Mouse (Mus musculus): ENCODE results near the gene 2310061N02Rik. TPM values are rescaled to one million over a fixed set of nuclear protein-coding genes. Genes with fewer than 3 reads are reported as not detected.

Gene 2310061N02Rik
- total RNA-seq, 2 experiments from 2014 or later: not detected

DNA sequence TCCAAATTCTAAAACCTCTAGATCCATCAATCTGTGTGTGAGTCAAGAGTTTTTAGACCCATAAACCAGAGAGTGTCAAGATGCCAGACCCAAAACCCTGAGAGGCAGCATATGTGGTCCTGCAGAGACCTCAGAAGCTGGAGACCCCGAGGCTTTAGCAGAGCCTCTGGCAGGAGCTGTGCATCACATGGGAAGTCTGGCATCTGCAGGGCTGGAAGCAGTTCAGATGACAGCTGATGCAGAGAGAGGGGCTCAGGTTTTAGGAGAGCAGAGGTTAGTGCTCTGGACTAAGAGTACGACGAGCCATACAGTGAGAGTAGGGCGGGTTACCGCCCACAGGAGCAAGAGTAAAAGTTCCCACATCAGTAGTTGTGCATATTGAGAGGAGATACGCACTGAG, 28.7 kb downstream of the 2310061N02Rik start:
- DNase-seq: no peak
- TF ChIP-seq CTCF (IDR thresholded peaks at IDR 0.05): no peak
- Histone ChIP-seq H3K27ac (no peak overlapping the region), H3K4me3 (no peak overlapping the region)
- intact Hi-C loops (cut with DNase I): no loop called here

DNA sequence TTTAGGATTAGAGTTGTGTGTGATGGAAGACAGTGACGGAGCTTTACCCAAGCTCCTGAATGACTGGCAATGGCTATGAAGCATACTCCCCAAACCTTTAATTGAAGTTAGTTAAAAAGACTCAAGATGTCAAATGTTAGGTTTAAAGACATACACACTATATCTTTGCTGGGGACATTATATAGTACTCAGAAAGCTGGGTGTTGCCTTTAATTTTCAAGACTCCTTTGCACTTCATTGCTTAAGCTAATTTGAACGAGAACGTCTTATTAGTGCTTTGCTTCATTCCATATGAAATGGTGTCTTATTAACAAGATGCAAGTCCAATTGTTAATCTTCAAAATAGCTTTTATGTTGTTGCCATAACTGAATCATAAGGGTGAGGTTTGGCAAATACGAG, 36.2 kb downstream of the 2310061N02Rik start, which contains the start of gene Krtap27-1:
Gene Krtap27-1, minus strand, starts transcription at position 101 of the 400 bp plus-strand sequence.
- H3K27ac ChIP-seq: no peak within 1 kb of the TSS
- no peak within 1 kb of the TSS for H3K4me3 ChIP-seq
- DNase-seq: no peak
- no peak for TF ChIP-seq CTCF (IDR thresholded peaks at IDR 0.05)
- intact Hi-C loops (cut with DNase I): no loop called here

DNA sequence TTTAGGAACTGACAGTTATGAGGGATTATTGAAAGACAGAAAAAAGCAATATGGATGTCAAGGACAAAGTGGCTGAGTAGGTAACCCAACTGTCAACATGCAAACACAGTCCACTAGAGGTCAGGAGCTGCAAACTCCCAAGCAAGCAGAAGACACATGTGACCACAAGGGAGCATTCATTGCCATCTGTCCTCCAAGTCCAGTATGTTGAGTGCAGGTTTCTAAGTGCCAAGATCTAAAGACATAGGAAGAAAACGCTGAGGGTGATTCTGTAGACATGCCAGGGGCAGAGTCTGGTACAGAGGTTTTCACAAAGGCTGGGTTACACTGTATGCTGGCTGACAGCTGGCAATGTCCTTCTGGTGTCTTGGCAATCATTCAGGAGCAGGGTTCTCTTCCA, 50.3 kb downstream of the 2310061N02Rik start:
- Histone ChIP-seq H3K4me3 (no peak overlapping the region), H3K27ac (no peak overlapping the region)
- TF ChIP-seq CTCF (IDR thresholded peaks at IDR 0.05): peak; percentile 52
- intact Hi-C loops (cut with DNase I): loop anchor here (5.0 kb wide), 1 partner anchor 165 kb away; the partner anchor contains the start of gene Krtap15
- no peak for DNase-seq

Other genes with a start within 250 kb of the 2310061N02Rik start
- gene Cldn17, start 201.0 kb downstream of the 2310061N02Rik start, total RNA-seq (2021): not detected
- not detected for gene Cldn8, start 144.8 kb downstream of the 2310061N02Rik start, total RNA-seq (2021)
- gene Krtap24-1, start 95.7 kb downstream of the 2310061N02Rik start, total RNA-seq (2021): not detected
- not detected for gene 2310079G19Rik, start 80.3 kb downstream of the 2310061N02Rik start, total RNA-seq (2021)
- not detected for gene Krtap26-1, start 60.2 kb downstream of the 2310061N02Rik start, total RNA-seq (2021)
- gene Krtap27-1, start 36.3 kb downstream of the 2310061N02Rik start, total RNA-seq (2021): not detected
- not detected for gene Krtap13-1, start 20.9 kb upstream of the 2310061N02Rik start, total RNA-seq (2021)
- not detected for gene Krtap13, start 43.7 kb upstream of the 2310061N02Rik start, total RNA-seq (2021)
- gene 2310034C09Rik, start 50.9 kb upstream of the 2310061N02Rik start, total RNA-seq (2021): not detected
- not detected for gene 2310057N15Rik, start 66.2 kb upstream of the 2310061N02Rik start, total RNA-seq (2021)
- gene Gm5965, start 69.9 kb upstream of the 2310061N02Rik start, total RNA-seq (2021): not detected
- gene Gm20741, start 104.3 kb upstream of the 2310061N02Rik start, total RNA-seq (2021): not detected
- not detected for gene Krtap15, start 112.3 kb upstream of the 2310061N02Rik start, total RNA-seq (2021)
- gene Krtap14, start 118.2 kb upstream of the 2310061N02Rik start, total RNA-seq (2021): not detected
- not detected for gene Krtap19-1, start 161.4 kb upstream of the 2310061N02Rik start, total RNA-seq (2021)
- not detected for gene Krtap19-2, start 166.3 kb upstream of the 2310061N02Rik start, total RNA-seq (2021)
- not detected for gene Krtap19-3, start 170.1 kb upstream of the 2310061N02Rik start, total RNA-seq (2021)
- gene Krtap19-4, start 177.1 kb upstream of the 2310061N02Rik start, total RNA-seq (2021): not detected
- gene Krtap19-5, start 188.5 kb upstream of the 2310061N02Rik start, total RNA-seq (2021): not detected
- not detected for gene Krtap19-9b, start 224.3 kb upstream of the 2310061N02Rik start, total RNA-seq (2021)